Mouse (Mus musculus): ENCODE measurements around the gene Ubox5. TPM values are rescaled to one million over a fixed set of nuclear protein-coding genes. Genes with fewer than 3 reads are reported as not detected.
A peak's percentile ranks its signal among the peaks of the same experiment; 100 is the strongest.
"Not testable (repeated sequence)": the region's sequence is repeated elsewhere in the genome, so short reads cannot be mapped to it uniquely, and the experiment has no call there.

Ubox5 gene
- polyA plus RNA-seq, 1 experiment: 10.4 TPM

DNA sequence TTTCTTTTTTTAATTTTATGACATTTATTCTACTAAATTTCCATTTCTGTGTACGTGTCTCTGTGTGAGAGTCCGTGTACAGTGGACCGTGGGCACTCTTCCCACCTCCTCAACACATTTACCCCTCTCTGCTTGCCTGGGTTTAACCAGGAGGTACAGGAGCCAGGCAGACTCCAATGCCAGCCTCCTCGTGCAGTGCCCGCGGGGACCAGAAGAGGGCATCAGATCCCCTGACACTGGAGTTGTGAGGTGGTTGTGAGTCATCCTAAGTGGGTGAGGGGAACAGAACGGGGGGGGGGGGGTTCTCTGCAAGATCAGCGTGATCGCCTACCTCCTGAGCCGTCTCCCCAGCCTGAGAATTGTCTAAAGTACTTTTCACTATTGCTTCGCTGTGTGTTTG lies 51.7 kb downstream of the Ubox5 start:
- TF ChIP-seq CTCF (IDR thresholded peaks at IDR 0.05; ENCODE audit: low read depth, low read length): peak; percentile 71
- TF ChIP-seq EP300 (IDR thresholded peaks at IDR 0.05; ENCODE audit: insufficient read depth, low read depth, low read length): no peak
- no peak for TF ChIP-seq POLR2A (IDR thresholded peaks at IDR 0.05; ENCODE audit: insufficient read depth, low read length)
- no peaks in the 10 kb centered on the region for H3K4me1 ChIP-seq (ENCODE audit: control insufficient read depth, insufficient read depth, low read length)
- no peak overlapping the region for H3K4me3 ChIP-seq (ENCODE audit: low read depth, low read length)
- no peaks in the 10 kb centered on the region for H3K9me3 ChIP-seq (replicated peaks; ENCODE audit: control insufficient read depth, insufficient read depth, low read length, poor library complexity, severe bottlenecking)
- no peak overlapping the region for H3K27ac ChIP-seq (ENCODE audit: insufficient read depth, low read length)
- H3K36me3 ChIP-seq (ENCODE audit: control insufficient read depth, insufficient read depth, low read length, poor library complexity, severe bottlenecking): no peaks in the 10 kb centered on the region
- H3K27me3 ChIP-seq (ENCODE audit: control insufficient read depth, insufficient read depth, low read length, poor library complexity, severe bottlenecking): peaks cover 3% of the 10 kb centered on the region; the same call in 1 of the 2 replicates
- H3K9ac ChIP-seq (ENCODE audit: low read depth, poor library complexity, severe bottlenecking): no peak overlapping the region

DNA sequence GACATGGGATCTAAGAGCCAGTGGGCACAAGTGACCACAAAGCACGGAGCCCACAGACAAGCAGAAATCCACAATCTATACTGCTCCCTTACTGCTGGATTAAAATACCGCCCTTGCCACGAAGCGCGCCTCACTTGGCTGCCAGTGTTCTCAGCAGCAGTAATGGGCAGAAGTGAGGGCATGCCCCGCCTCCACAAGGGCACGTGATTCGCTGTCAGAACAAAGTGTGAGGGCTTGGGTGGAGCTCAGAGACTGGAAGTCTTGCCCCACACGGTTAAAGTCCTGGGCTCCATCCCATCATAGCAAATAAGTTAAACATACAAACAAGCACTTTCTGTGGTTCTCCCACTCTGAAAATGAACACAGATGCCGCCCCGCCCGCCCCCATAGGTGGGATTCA lies 52.2 kb downstream of the Ubox5 start:
- Histone ChIP-seq H3K9me3 (replicated peaks; ENCODE audit: control insufficient read depth, insufficient read depth, low read length, poor library complexity, severe bottlenecking) (no peaks in the 10 kb centered on the region), H3K36me3 (ENCODE audit: control insufficient read depth, insufficient read depth, low read length, poor library complexity, severe bottlenecking) (no peaks in the 10 kb centered on the region), H3K27ac (ENCODE audit: insufficient read depth, low read length) (no peak overlapping the region), H3K4me3 (ENCODE audit: low read depth, low read length) (no peak overlapping the region), H3K9ac (ENCODE audit: low read depth, poor library complexity, severe bottlenecking) (no peak overlapping the region), H3K27me3 (ENCODE audit: control insufficient read depth, insufficient read depth, low read length, poor library complexity, severe bottlenecking) (peaks cover 3% of the 10 kb centered on the region; the same call in 1 of the 2 replicates), H3K4me1 (ENCODE audit: control insufficient read depth, insufficient read depth, low read length) (no peaks in the 10 kb centered on the region)
- TF ChIP-seq EP300 (IDR thresholded peaks at IDR 0.05; ENCODE audit: insufficient read depth, low read depth, low read length) (no peak), CTCF (IDR thresholded peaks at IDR 0.05; ENCODE audit: low read depth, low read length) (no peak), POLR2A (IDR thresholded peaks at IDR 0.05; ENCODE audit: insufficient read depth, low read length) (no peak)

DNA sequence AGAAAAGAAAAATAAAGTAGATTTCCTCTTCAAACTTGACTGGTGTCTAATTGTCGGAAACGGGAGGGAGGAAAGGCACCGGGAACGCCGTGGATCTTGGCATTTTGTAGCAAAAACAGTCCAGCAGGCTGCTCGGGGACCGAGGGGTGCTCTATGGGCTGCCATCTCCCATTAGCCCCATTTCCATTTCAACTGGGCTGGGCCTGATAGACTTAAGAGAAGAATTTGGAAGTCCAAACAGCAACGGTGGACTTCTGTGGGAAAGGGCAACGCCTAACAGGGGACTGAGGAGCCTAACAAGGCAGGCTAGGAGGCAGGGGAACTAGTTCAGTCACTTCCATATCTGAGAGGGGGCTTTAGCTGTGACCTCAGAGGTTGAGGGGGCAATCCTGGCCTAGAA lies 52.8 kb downstream of the Ubox5 start:
- no peak overlapping the region for H3K27ac ChIP-seq (ENCODE audit: insufficient read depth, low read length)
- H3K4me3 ChIP-seq (ENCODE audit: low read depth, low read length): no peak overlapping the region
- no peaks in the 10 kb centered on the region for H3K9me3 ChIP-seq (replicated peaks; ENCODE audit: control insufficient read depth, insufficient read depth, low read length, poor library complexity, severe bottlenecking)
- TF ChIP-seq EP300 (IDR thresholded peaks at IDR 0.05; ENCODE audit: insufficient read depth, low read depth, low read length) (no peak), CTCF (IDR thresholded peaks at IDR 0.05; ENCODE audit: low read depth, low read length) (no peak), POLR2A (IDR thresholded peaks at IDR 0.05; ENCODE audit: insufficient read depth, low read length) (no peak)
- no peaks in the 10 kb centered on the region for H3K36me3 ChIP-seq (ENCODE audit: control insufficient read depth, insufficient read depth, low read length, poor library complexity, severe bottlenecking)
- H3K9ac ChIP-seq (ENCODE audit: low read depth, poor library complexity, severe bottlenecking): peak overlapping the region; percentile 48; the same call in 1 of the 2 replicates
- H3K4me1 ChIP-seq (ENCODE audit: control insufficient read depth, insufficient read depth, low read length): no peaks in the 10 kb centered on the region
- peaks cover 3% of the 10 kb centered on the region; the same call in 1 of the 2 replicates for H3K27me3 ChIP-seq (ENCODE audit: control insufficient read depth, insufficient read depth, low read length, poor library complexity, severe bottlenecking)

DNA sequence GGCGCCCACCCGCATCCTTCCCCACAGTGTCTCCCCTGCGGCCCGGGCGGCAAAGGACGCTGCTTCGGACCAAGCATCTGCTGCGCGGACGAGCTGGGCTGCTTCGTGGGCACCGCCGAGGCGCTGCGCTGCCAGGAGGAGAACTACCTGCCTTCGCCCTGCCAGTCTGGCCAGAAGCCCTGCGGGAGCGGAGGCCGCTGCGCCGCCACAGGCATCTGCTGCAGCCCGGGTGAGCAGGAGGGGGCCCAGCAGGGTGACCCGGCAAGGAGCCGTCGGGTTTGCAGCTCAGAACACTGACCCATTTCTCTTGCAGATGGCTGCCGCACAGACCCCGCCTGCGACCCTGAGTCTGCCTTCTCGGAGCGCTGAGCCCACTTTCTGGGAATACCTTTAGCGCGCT lies 53.3 kb downstream of the Ubox5 start:
- not testable (repeated sequence) for H3K4me1 ChIP-seq (ENCODE audit: control insufficient read depth, insufficient read depth, low read length); H3K27me3 ChIP-seq (ENCODE audit: control insufficient read depth, insufficient read depth, low read length, poor library complexity, severe bottlenecking)
- peak overlapping the region; percentile 48; the same call in 1 of the 2 replicates for H3K9ac ChIP-seq (ENCODE audit: low read depth, poor library complexity, severe bottlenecking)

DNA sequence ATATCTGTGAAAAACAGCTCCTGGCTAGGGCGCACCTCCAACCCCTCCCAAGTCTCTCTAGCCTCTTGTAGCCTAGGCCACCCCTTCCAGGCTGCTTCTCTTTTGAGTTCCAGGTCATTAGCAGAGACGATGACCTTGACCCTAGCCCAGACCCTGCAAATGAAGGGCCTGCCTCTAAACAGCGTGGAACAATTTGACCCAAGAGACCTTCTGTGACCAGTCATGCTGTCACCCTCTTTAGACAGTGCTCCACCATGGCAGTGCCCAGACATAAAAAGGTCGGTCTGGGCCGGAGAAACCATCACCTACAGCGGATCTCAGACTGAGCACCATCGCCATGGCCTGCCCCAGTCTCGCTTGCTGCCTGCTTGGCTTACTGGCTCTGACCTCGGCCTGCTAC lies 54.0 kb downstream of the Ubox5 start, which contains the start of gene Oxt:
Oxt (plus strand) TSS at position 301 of the 400 bp plus-strand sequence.
- Histone ChIP-seq H3K27ac (ENCODE audit: insufficient read depth, low read length) (no peak within 1 kb of the TSS), H3K9ac (ENCODE audit: low read depth, poor library complexity, severe bottlenecking) (peak within 1 kb of the TSS; percentile 48; the same call in 1 of the 2 replicates), H3K4me3 (ENCODE audit: low read depth, low read length) (peak within 1 kb of the TSS; percentile 59), H3K4me1 (ENCODE audit: control insufficient read depth, insufficient read depth, low read length) (no peaks in the 10 kb centered on the region), H3K36me3 (ENCODE audit: control insufficient read depth, insufficient read depth, low read length, poor library complexity, severe bottlenecking) (no peaks in the 10 kb centered on the region), H3K9me3 (replicated peaks; ENCODE audit: control insufficient read depth, insufficient read depth, low read length, poor library complexity, severe bottlenecking) (no peaks in the 10 kb centered on the region), H3K27me3 (ENCODE audit: control insufficient read depth, insufficient read depth, low read length, poor library complexity, severe bottlenecking) (peaks cover 3% of the 10 kb centered on the region; the same call in 1 of the 2 replicates)
- TF ChIP-seq CTCF (IDR thresholded peaks at IDR 0.05; ENCODE audit: low read depth, low read length): no peak
- no peak for TF ChIP-seq POLR2A (IDR thresholded peaks at IDR 0.05; ENCODE audit: insufficient read depth, low read length)
- no peak for TF ChIP-seq EP300 (IDR thresholded peaks at IDR 0.05; ENCODE audit: insufficient read depth, low read depth, low read length)

More for the DNA sequence above, 53.3 kb downstream of the Ubox5 start:
- not testable (repeated sequence) for H3K36me3 ChIP-seq (ENCODE audit: control insufficient read depth, insufficient read depth, low read length, poor library complexity, severe bottlenecking); H3K27ac ChIP-seq (ENCODE audit: insufficient read depth, low read length); H3K9me3 ChIP-seq (replicated peaks; ENCODE audit: control insufficient read depth, insufficient read depth, low read length, poor library complexity, severe bottlenecking)
- H3K4me3 ChIP-seq (ENCODE audit: low read depth, low read length): peak overlapping the region; percentile 59

DNA sequence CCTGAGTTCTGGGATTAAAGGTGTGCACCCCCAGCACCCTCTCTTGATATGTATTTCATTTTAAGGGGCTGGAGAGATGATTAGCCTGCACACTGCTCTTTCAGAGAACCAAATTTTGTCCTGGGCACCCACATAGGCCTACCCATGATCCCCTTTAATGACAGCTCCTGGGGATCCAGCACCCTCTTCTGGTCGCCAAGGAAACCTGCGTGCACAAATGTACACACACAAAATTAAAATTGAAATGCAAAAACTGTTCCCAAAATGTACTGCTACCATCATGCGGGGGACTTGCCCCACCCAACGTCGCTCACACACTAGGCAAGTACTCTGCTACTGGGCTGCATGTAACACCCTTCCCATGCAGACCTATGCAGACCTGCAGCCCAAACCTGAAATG lies 54.9 kb downstream of the Ubox5 start:
- no peak overlapping the region for H3K27ac ChIP-seq (ENCODE audit: insufficient read depth, low read length)
- no peaks in the 10 kb centered on the region for H3K4me1 ChIP-seq (ENCODE audit: control insufficient read depth, insufficient read depth, low read length)
- H3K4me3 ChIP-seq (ENCODE audit: low read depth, low read length): no peak overlapping the region
- H3K27me3 ChIP-seq (ENCODE audit: control insufficient read depth, insufficient read depth, low read length, poor library complexity, severe bottlenecking): no peaks in the 10 kb centered on the region
- no peaks in the 10 kb centered on the region for H3K9me3 ChIP-seq (replicated peaks; ENCODE audit: control insufficient read depth, insufficient read depth, low read length, poor library complexity, severe bottlenecking)
- no peaks in the 10 kb centered on the region for H3K36me3 ChIP-seq (ENCODE audit: control insufficient read depth, insufficient read depth, low read length, poor library complexity, severe bottlenecking)
- H3K9ac ChIP-seq (ENCODE audit: low read depth, poor library complexity, severe bottlenecking): no peak overlapping the region
- TF ChIP-seq POLR2A (IDR thresholded peaks at IDR 0.05; ENCODE audit: insufficient read depth, low read length) (no peak), EP300 (IDR thresholded peaks at IDR 0.05; ENCODE audit: insufficient read depth, low read depth, low read length) (no peak), CTCF (IDR thresholded peaks at IDR 0.05; ENCODE audit: low read depth, low read length) (peak; percentile 34)

Data from ES-Bruce4 (cell line).